Mouse (Mus musculus) E14TG2a.4 (cell line): ENCODE measurements around the gene Dock2.

Experiments used
- H3K27me3 ChIP-seq: 2 replicates; pipeline ENCODE4 v1.6.1; 2014; ENCODE audit warnings: low read length, control low read depth; ENCODE audit not compliant: insufficient read depth
- H3K36me3 ChIP-seq: 2 replicates; pipeline ENCODE4 v1.6.1; 2014; ENCODE audit warnings: low read length, control low read depth; ENCODE audit not compliant: insufficient read depth
- H3K4me1 ChIP-seq: replicated peaks from 2 replicates; pipeline ENCODE4 v1.6.1; 2014; ENCODE audit warnings: low read depth, low read length, control low read depth
- H3K4me3 ChIP-seq: replicated peaks from 2 replicates; pipeline ENCODE4 v1.5.1; 2014; ENCODE audit warnings: mild to moderate bottlenecking, low read length
- H3K9me3 ChIP-seq: 2 replicates; pipeline ENCODE4 v1.6.1; 2014; ENCODE audit warnings: low read length, control low read depth
- CTCF ChIP-seq: conservative IDR thresholded peaks from 2 replicates; pipeline ENCODE4 v1.5.1; 2014; ENCODE audit warnings: low read length
- NANOG ChIP-seq: IDR thresholded peaks from 2 replicates; pipeline ENCODE4 v1.6.1; 2014; ENCODE audit warnings: borderline replicate concordance, low read length, mixed read lengths
- POU5F1 ChIP-seq: IDR thresholded peaks from 2 replicates; pipeline ENCODE4 v1.6.1; 2014; ENCODE audit warnings: low read length, borderline replicate concordance

Gene Dock2

GRCm38 (mm10) chr11:34181214-34182117 is 602.2 kb downstream of the Dock2 start:
- Histone ChIP-seq H3K4me3 (no peak overlapping the region), H3K4me1 (no peaks in the 10 kb centered on the region), H3K27me3 (no peaks in the 10 kb centered on the region; the same call in 1 of the 2 replicates), H3K36me3 (no peaks in the 10 kb centered on the region), H3K9me3 (no peaks in the 10 kb centered on the region)
- TF ChIP-seq POU5F1 (no peak), CTCF (no peak), NANOG (no peak)

GRCm38 (mm10) chr11:34178752-34179151 is 604.9 kb downstream of the Dock2 start:
- no peaks in the 10 kb centered on the region for H3K9me3 ChIP-seq
- no peaks in the 10 kb centered on the region; the same call in 1 of the 2 replicates for H3K27me3 ChIP-seq
- no peak for TF ChIP-seq NANOG
- TF ChIP-seq POU5F1 = no peak
- TF ChIP-seq CTCF = no peak
- H3K4me3 ChIP-seq = no peak overlapping the region
- no peaks in the 10 kb centered on the region for H3K36me3 ChIP-seq
- H3K4me1 ChIP-seq = no peaks in the 10 kb centered on the region
